In genomic region chr12:113013021-113013491, GRCm38 (mm10) we compare ENCODE assay signal across 8 mouse cellular contexts. TPM values are rescaled to one million over a fixed set of nuclear protein-coding genes. Genes with fewer than 3 reads are reported as not detected.
DNase-seq lines count a peak whose midpoint lies in the region; TF ChIP-seq lines count a peak whose summit lies in the region.

No protein-coding gene starts in this region.

- H3K4me1 ChIP-seq in heart, embryonic 10.5 days: peaks cover 45% of the 10 kb centered on the region

- intact Hi-C loops in gastrocnemius, adult 2 months (cut with DNase I): no loop called here

- 0 out of 2 replicates have a peak, but pooled peaks cover 3% of the 10 kb centered on the region for H3K36me3 ChIP-seq in heart, embryonic 10.5 days

- 64% methylated on average over 3 of the region's 3 CpGs for WGBS in heart, embryonic 10.5 days

- DNase-seq in gastrocnemius, adult 2 months: peak; percentile 51
- DNase-seq in gastrocnemius, adult 18-20 months (ENCODE audit: low spot score): no peak
- DNase-seq in cerebellum, postnatal 36 days: peak; percentile 30 to 31
- DNase-seq in heart, embryonic 10.5 days (ENCODE audit: low spot score): no peak
- peak; percentile 46 to 66 for DNase-seq in layer of hippocampus, postnatal 14 days (ENCODE audit: low spot score in 2 of 2)
- DNase-seq in lung, postnatal 36 days: peak; percentile 34
- DNase-seq in telencephalon, adult 2 months (ENCODE audit: low read depth, low spot score): peak; percentile 87
- DNase-seq in adrenal gland, postnatal 10 days: no peak

- H3K27me3 ChIP-seq in heart, embryonic 10.5 days (ENCODE audit: insufficient read depth, poor library complexity, severe bottlenecking): no peaks in the 10 kb centered on the region

- TF ChIP-seq CTCF in gastrocnemius, adult 2 months (IDR thresholded peaks at IDR 0.05): no peak

- H3K4me3 ChIP-seq in gastrocnemius, adult 2 months: peak overlapping the region; percentile 93
- peak overlapping the region; percentile 80 for H3K4me3 ChIP-seq in heart, embryonic 10.5 days

- peak overlapping the region; percentile 98 for H3K27ac ChIP-seq in gastrocnemius, adult 2 months
- peak overlapping the region; percentile 94 for H3K27ac ChIP-seq in heart, embryonic 10.5 days

- no peaks in the 10 kb centered on the region for H3K9me3 ChIP-seq in heart, embryonic 10.5 days

RNA-seq across cellular contexts. Expression of gene Pacs2, which starts 1.3 kb away (rescaled TPM):
- 10 to 100 TPM; 35.9 to 41.0 TPM for total RNA-seq in gastrocnemius, adult 2 months (2021)
- total RNA-seq in gastrocnemius, adult 18-20 months (2021): 10 to 100 TPM; 33.7 to 35.0 TPM
- 11.7 TPM in 2 replicates for polyA plus RNA-seq in heart, embryonic 10.5 days (2016; fragmentation: Nextera tagmentation; extraction: Ambion mirVana)
- 100 to 1,000 TPM; 121 TPM for total RNA-seq in layer of hippocampus, postnatal 14 days (2021)
- total RNA-seq in adrenal gland, postnatal 10 days (2021): 10 to 100 TPM; 30.3 to 37.1 TPM

RNA-seq across cellular contexts. Expression of gene Brf1, which starts 12.6 kb away (rescaled TPM):
- total RNA-seq in gastrocnemius, adult 2 months (2021): 10 to 100 TPM; 20.8 to 21.5 TPM
- 10 to 100 TPM; 17.8 to 18.5 TPM for total RNA-seq in gastrocnemius, adult 18-20 months (2021)
- 35.3 and 41.5 TPM in 2 replicates for polyA plus RNA-seq in heart, embryonic 10.5 days (2016; fragmentation: Nextera tagmentation; extraction: Ambion mirVana)
- total RNA-seq in layer of hippocampus, postnatal 14 days (2021): 10 to 100 TPM; 51.2 to 58.9 TPM
- 10 to 100 TPM; 40.1 to 55.3 TPM for total RNA-seq in adrenal gland, postnatal 10 days (2021)

RNA-seq across cellular contexts. Expression of gene Btbd6, which starts 36.8 kb away (rescaled TPM):
- 10 to 100 TPM; 13.3 to 20.6 TPM for total RNA-seq in gastrocnemius, adult 2 months (2021)
- total RNA-seq in gastrocnemius, adult 18-20 months (2021): 10 to 100 TPM; 19.6 to 20.4 TPM
- 22.3 and 23.6 TPM in 2 replicates for polyA plus RNA-seq in heart, embryonic 10.5 days (2016; fragmentation: Nextera tagmentation; extraction: Ambion mirVana)
- 10 to 100 TPM; 47.1 to 47.2 TPM for total RNA-seq in layer of hippocampus, postnatal 14 days (2021)
- 10 to 100 TPM; 16.9 to 28.1 TPM for total RNA-seq in adrenal gland, postnatal 10 days (2021)

Comparison
In these comparisons a context has a peak if more than half of its experiments do, and no peak if none do; other contexts are left out.
1. DNase-seq: peak in gastrocnemius, adult 2 months (single experiment), cerebellum, postnatal 36 days (2 of 2), layer of hippocampus, postnatal 14 days (2 of 2), lung, postnatal 36 days (single experiment) and telencephalon, adult 2 months (single experiment); none in gastrocnemius, adult 18-20 months (single experiment), heart, embryonic 10.5 days (single experiment) and adrenal gland, postnatal 10 days (single experiment).